Mouse (Mus musculus): ENCODE measurements at regions not wholly inside any gene's neighbourhood (a gene's known extent, or its start where the extent isn't known, plus 50 kb on each side); places are given as distances from the start of the nearest gene placed in this dataset.

DNA sequence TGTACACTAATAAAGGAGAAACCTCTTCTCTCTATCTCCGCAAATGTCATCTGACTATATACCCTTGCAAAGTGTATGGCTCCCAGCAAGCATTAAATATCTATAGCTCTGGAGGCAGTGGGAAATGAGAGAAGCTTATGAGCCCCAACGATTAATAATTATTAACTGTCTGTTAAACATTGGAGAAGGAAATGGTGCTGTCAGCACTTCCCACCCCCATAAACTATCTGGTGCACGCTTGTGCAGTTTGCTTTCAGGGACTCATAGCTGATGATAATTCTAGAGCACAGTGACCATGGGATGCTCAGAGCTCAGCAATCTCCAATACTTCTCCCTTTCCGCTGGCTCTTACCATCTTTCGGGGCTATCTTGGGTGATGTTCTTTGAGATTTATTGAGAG, 541.2 kb downstream of the Grxcr1 start:
- ChIA-PET CTCF (interaction anchor here (1.5 kb wide), 1 partner anchor 10 kb away, joined by 3 read pairs; no protein-coding TSS in a partner anchor), POLR2A (no interaction called here)
- DNase-seq (ENCODE audit: low read depth, low spot score) (no peak), ATAC-seq (no peak)
- no peaks in the 10 kb centered on the region for H3K27me3 ChIP-seq
- in situ Hi-C loops (cut with MboI; ENCODE audit: low pct_unique_long_range_greater_than_20kb): no loop called here
- TF ChIP-seq CTCF (IDR thresholded peaks at IDR 0.05): no peak

DNA sequence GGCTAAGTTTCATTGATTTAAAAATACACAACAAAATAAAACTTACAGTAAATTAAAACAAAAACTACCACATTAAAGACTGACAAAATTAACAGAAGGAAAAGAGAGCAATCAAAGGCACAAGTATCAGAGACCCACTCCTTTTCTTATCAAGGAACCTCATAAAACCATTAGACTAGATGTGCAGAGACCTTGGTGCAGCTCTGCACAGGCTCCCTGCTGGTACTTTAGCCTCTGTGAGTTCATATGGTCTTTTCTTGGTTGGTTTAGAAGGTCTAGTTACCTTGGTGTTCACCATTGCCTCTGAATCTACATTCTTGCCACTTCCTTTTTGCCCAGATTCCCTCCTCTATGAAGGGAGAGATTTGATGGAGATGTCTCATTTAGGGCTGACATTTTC, 544.2 kb downstream of the Grxcr1 start:
- in situ Hi-C loops (cut with MboI; ENCODE audit: low pct_unique_long_range_greater_than_20kb): no loop called here
- POLR2A ChIA-PET: no interaction called here

DNA sequence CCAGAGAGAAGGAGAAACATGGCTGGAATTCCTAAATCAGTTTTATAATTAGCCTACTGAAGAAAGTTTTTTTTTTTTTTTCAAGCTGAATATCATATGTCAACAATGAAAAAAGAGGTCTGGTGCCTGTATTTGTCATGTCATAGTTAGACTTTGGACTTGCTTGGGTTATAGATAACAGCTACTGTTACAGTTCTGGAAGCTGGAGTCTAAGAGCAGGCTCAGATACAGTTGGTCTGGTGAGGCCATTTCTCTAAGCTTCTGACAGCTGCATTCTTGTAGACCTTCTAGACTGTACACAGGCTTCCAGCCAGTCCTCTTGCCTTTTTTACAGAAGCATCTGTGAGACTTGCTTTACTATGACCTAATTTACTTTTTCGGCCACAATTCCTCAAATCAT, 546.9 kb downstream of the Grxcr1 start:
- no peak for TF ChIP-seq CTCF (IDR thresholded peaks at IDR 0.05)
- no peak for DNase-seq (ENCODE audit: low read depth, low spot score)
- POLR2A ChIA-PET: no interaction called here
- no peak for ATAC-seq
- CTCF ChIA-PET: no interaction called here
- in situ Hi-C loops (cut with MboI; ENCODE audit: low pct_unique_long_range_greater_than_20kb): no loop called here
- H3K27me3 ChIP-seq: no peaks in the 10 kb centered on the region

More for the DNA sequence above, 544.2 kb downstream of the Grxcr1 start:
- DNase-seq (ENCODE audit: low read depth, low spot score) (no peak), ATAC-seq (no peak)
- CTCF ChIA-PET: interaction anchor here (0.9 to 1.2 kb wide), 2 partner anchors 11 to 23 kb away, joined by 3 read pairs; no protein-coding TSS in a partner anchor
- TF ChIP-seq CTCF (IDR thresholded peaks at IDR 0.05): no peak
- no peaks in the 10 kb centered on the region for H3K27me3 ChIP-seq

DNA sequence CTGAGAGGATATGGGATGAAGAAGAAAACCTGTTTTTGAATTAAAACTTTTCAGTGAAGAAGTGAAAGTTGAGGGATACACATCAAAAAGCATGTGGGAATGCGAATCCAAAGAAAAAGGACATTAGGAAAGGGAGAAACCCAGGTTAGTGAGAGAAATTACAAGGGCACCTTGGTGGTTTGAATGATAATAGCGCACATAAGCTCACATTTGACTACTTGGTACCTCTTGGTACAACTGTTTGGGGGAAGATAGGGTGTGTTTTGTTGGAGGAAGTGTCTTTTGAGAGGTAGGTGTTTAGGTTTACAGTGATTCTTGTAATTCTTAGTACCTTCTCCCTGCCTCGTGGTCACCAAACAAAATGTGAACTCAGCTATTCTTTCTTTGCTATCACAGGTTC, 560.8 kb downstream of the Grxcr1 start:
- CTCF ChIA-PET: no interaction called here
- TF ChIP-seq CTCF (IDR thresholded peaks at IDR 0.05): no peak
- H3K27me3 ChIP-seq: no peaks in the 10 kb centered on the region
- in situ Hi-C loops (cut with MboI; ENCODE audit: low pct_unique_long_range_greater_than_20kb): no loop called here
- no peak for DNase-seq (ENCODE audit: low read depth, low spot score)
- ATAC-seq: no peak
- POLR2A ChIA-PET: no interaction called here

DNA sequence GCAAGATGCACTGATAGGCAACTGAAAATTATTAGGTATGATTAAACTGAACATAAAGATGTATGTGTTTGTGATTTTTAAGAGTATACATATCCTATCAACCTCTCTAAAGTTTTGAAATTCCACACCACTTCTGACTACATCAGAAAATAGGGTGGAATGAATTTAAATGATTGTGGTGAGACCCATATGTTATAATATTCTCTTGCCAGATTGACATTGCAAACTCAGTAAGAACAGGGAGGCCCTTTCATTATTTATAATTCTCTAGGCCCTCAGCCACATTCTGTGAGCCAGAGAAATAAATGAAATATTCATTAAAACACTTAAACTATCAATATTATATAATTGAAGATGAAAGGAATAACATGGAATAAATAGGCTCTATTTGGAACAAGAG, 586.8 kb downstream of the Grxcr1 start:
- POLR2A ChIA-PET: interaction anchor here (0.6 kb wide), 1 partner anchor 701 kb away, joined by 4 read pairs; no protein-coding TSS in a partner anchor
- no peaks in the 10 kb centered on the region for H3K27me3 ChIP-seq
- TF ChIP-seq CTCF (IDR thresholded peaks at IDR 0.05): no peak
- ATAC-seq: no peak
- CTCF ChIA-PET: no interaction called here
- no peak for DNase-seq (ENCODE audit: low read depth, low spot score)
- in situ Hi-C loops (cut with MboI; ENCODE audit: low pct_unique_long_range_greater_than_20kb): no loop called here

DNA sequence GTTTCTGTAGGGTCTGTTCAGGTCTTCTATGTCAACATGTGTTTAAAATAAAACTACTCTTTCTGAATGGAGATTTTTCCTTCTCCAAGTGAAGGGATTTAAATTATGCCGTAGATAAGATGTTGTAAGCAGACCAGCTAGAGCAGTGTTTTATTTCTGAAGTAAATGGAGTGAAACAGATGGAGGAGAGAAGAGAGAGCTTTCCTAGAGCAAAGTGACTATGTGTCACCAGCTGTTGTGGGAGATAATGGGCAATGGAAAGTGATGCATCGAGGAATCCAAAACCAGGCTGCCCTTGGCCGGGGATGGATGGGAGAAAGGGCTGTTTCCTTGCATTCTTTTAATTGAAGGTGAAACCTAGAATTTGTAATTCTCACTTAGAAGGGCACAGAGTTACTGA, 603.8 kb downstream of the Grxcr1 start:
- ATAC-seq (no peak), DNase-seq (ENCODE audit: low read depth, low spot score) (no peak)
- ChIA-PET CTCF (no interaction called here), POLR2A (interaction anchor here (0.7 kb wide), 1 partner anchor 1972 kb away, joined by 3 read pairs; no protein-coding TSS in a partner anchor)
- no peak for TF ChIP-seq CTCF (IDR thresholded peaks at IDR 0.05)
- no peaks in the 10 kb centered on the region for H3K27me3 ChIP-seq
- in situ Hi-C loops (cut with MboI; ENCODE audit: low pct_unique_long_range_greater_than_20kb): no loop called here

DNA sequence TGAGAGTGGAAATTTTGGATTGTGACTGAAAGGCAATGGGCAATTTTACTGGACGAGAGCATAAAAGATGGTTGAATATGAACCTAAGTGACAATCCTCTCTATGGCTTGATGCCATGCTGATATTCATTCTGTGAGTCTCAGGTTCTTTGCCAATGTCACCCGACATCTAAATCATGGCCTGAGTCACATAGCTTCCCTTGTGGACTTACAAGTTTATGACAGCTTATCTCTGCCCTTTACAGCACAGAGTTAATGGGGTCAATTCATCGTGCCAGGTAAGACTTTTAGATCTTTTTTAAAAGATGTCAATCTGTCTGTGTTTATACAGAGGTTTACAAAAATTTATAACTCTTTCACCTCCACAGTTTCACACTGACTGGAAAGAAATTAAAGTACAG, 641.2 kb downstream of the Grxcr1 start:
- in situ Hi-C loops (cut with MboI; ENCODE audit: low pct_unique_long_range_greater_than_20kb): no loop called here
- no peaks in the 10 kb centered on the region for H3K27me3 ChIP-seq
- CTCF ChIA-PET: no interaction called here
- no peak for TF ChIP-seq CTCF (IDR thresholded peaks at IDR 0.05)
- POLR2A ChIA-PET: no interaction called here
- no peak for DNase-seq (ENCODE audit: low read depth, low spot score)
- no peak for ATAC-seq

DNA sequence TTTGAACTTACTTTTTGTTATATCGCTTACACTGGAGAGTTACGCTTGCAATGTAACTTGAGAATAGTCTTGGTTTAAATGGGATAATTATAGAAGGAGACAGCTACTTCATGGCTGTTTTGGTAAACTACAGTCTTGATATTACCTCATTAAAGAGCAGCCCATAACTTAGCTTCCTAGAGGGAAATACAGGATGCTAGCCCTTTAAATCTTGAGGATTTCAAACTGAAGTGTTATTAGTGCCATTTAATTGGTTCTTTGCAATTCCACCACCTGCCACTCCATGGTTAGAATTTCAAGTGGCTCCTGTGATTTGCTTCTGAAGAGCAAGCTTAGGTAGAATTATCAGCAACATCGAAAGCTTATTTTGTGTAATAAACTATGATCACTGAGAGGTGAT, 640.1 kb downstream of the Kctd8 start:
- no peak for DNase-seq (ENCODE audit: low read depth, low spot score)
- no peak for TF ChIP-seq CTCF (IDR thresholded peaks at IDR 0.05)
- H3K27me3 ChIP-seq: no peaks in the 10 kb centered on the region
- in situ Hi-C loops (cut with MboI; ENCODE audit: low pct_unique_long_range_greater_than_20kb): no loop called here
- no peak for ATAC-seq
- POLR2A ChIA-PET: no interaction called here
- CTCF ChIA-PET: no interaction called here

DNA sequence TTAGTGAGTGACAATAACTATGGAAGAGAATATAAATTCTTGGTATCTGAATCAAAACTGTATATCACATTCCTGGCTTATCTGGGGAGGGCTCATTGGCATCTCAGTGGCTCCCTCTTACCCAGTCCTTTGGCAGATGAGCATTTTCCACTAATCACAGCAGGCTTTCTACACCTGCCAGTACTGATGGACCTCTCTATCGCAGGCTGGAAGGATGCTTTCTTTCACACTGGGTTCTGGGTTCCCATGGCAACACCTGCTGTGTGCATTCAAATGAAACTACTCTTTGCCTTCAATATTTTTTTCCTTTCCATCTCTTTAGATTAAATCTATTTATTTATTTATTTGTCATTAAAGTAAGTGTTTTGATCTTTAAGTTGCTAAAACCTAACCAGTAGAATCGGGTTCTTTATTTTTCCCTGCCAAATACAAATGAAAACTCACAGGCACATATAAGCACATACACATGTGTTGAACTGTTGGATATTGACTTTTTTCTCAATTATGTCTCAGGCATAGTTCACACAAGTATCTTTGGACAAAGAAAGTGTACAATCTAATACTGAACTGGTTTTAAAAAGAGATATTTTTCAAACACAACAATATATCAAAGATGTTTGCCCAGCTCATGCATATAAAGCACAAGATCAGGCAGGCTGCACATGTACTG, 635.9 kb downstream of the Kctd8 start:
- in situ Hi-C loops (cut with MboI; ENCODE audit: low pct_unique_long_range_greater_than_20kb): no loop called here
- DNase-seq (ENCODE audit: low read depth, low spot score): no peak
- H3K27me3 ChIP-seq: no peaks in the 10 kb centered on the region
- CTCF ChIA-PET: no interaction called here
- no peak for ATAC-seq
- TF ChIP-seq CTCF (IDR thresholded peaks at IDR 0.05): no peak
- POLR2A ChIA-PET: no interaction called here

DNA sequence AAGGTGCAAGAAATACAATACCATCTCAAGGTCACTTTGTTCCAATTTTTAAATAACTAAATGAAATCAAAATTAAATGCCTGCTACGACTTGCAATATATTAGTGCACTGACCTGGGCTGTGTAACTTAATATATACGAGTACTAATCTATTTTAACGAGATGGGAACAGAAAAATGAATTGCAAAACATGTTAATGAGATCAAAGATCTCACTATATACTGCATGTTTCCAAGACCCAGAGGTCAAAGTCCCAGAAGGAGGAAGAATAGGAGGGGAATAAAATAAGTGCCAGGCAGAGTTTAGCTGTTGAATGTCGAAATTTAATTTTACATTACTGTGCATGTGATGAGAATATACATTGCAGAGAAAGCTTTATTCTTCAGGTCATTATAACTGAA, 614.7 kb downstream of the Kctd8 start:
- DNase-seq (ENCODE audit: low read depth, low spot score): no peak
- POLR2A ChIA-PET: no interaction called here
- CTCF ChIA-PET: no interaction called here
- H3K27me3 ChIP-seq: no peaks in the 10 kb centered on the region
- no peak for ATAC-seq
- in situ Hi-C loops (cut with MboI; ENCODE audit: low pct_unique_long_range_greater_than_20kb): no loop called here
- TF ChIP-seq CTCF (IDR thresholded peaks at IDR 0.05): no peak

DNA sequence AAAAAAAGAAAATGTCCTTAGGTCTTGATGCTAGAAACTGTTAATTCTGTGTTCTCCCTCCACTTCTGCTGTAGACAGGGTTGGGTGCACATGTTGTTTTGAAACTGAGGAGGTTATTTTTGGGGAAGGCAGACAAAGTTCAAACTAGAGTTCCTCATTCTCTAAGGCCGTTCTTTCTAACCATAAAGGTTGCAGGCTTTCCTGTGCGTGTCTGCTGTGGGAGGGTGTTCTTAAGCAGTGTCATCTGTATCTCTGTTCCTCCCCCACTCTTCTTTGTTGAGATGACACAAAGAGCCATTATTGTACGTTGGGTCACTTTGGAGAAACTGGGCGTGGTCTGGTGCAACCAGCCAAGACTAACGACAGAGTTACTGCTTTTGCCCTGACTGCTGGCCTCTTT, 606.3 kb downstream of the Kctd8 start:
- in situ Hi-C loops (cut with MboI; ENCODE audit: low pct_unique_long_range_greater_than_20kb): no loop called here
- ATAC-seq: no peak
- no peak for TF ChIP-seq CTCF (IDR thresholded peaks at IDR 0.05)
- DNase-seq (ENCODE audit: low read depth, low spot score): no peak
- CTCF ChIA-PET: no interaction called here
- POLR2A ChIA-PET: no interaction called here
- H3K27me3 ChIP-seq: no peaks in the 10 kb centered on the region

DNA sequence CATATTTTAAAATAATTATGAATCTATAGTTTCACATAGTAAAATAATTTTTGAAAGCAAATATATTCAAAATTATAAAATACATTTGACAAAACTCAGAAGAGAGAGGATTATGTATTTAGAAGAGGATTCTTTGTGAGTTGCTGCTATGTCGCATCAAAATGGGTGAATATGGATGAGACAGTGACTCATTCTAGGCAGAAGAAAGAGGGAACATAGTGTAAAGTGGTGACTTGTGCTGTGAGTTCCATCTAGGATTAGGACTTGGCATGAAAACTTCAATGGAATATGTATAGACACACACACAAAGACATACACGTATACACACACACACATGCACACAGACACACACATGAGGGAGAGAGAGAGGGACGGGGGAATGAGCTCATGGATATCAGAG, 591.0 kb downstream of the Kctd8 start:
- in situ Hi-C loops (cut with MboI; ENCODE audit: low pct_unique_long_range_greater_than_20kb): no loop called here
- no peak for ATAC-seq
- no peak for DNase-seq (ENCODE audit: low read depth, low spot score)
- TF ChIP-seq CTCF (IDR thresholded peaks at IDR 0.05): no peak
- ChIA-PET POLR2A (no interaction called here), CTCF (no interaction called here)
- no peaks in the 10 kb centered on the region for H3K27me3 ChIP-seq
